Mouse (Mus musculus) adrenal gland, adult 8-10 months (tissue): ENCODE results near the gene Pgghg. TPM values are rescaled to one million over a fixed set of nuclear protein-coding genes. Genes with fewer than 3 reads are reported as not detected.
A peak's percentile ranks its signal among the peaks of the same experiment; 100 is the strongest.

Experiments
- DNase-seq: peaks from one replicate; pipeline ENCODE4 v3.0.0; 2022
- total RNA-seq, 4 experiments: library from RNA; stranded (reverse); gene quantifications; 2 replicates each; pipeline ENCODE4 v1.2.4; 2022

Pgghg gene
- total RNA-seq, 4 experiments from 2014 or later = 37.1 to 69.0 (median 52.9) TPM

GRCm38 (mm10) chr7:140923070-140923775 is 18.0 kb upstream of the Pgghg start:
- no peak for DNase-seq

- no peak for DNase-seq
These were observed 14.0 kb upstream of the Pgghg start for GRCm38 (mm10) chr7:140927181-140927580.

- no peak for DNase-seq
These were observed 2.8 kb upstream of the Pgghg start for GRCm38 (mm10) chr7:140938436-140938835.

- no peak for DNase-seq
These were observed 2.3 kb upstream of the Pgghg start for GRCm38 (mm10) chr7:140938896-140939295.

GRCm38 (mm10) chr7:140939669-140940171 is 1.5 kb upstream of the Pgghg start:
- no peak for DNase-seq

GRCm38 (mm10) chr7:140942341-140942740 is 1.1 kb downstream of the Pgghg start:
- no peak for DNase-seq

- no peak for DNase-seq
These were observed 1.6 kb downstream of the Pgghg start for GRCm38 (mm10) chr7:140942811-140943210.

GRCm38 (mm10) chr7:140943356-140943755 is 2.2 kb downstream of the Pgghg start:
- no peak for DNase-seq

- DNase-seq = no peak
These were observed 3.0 kb downstream of the Pgghg start for GRCm38 (mm10) chr7:140944236-140944635.

GRCm38 (mm10) chr7:140945247-140945646 is 4.1 kb downstream of the Pgghg start:
- no peak for DNase-seq

- no peak for DNase-seq
These were observed 5.1 kb downstream of the Pgghg start for GRCm38 (mm10) chr7:140946311-140946710.

- no peak for DNase-seq
These were observed 5.8 kb downstream of the Pgghg start for GRCm38 (mm10) chr7:140946980-140947379.

GRCm38 (mm10) chr7:140948161-140948560 is 7.0 kb downstream of the Pgghg start:
- DNase-seq = peak; percentile 82

- DNase-seq = no peak
These were observed 8.1 kb downstream of the Pgghg start for GRCm38 (mm10) chr7:140949255-140949654.

- no peak for DNase-seq
These were observed 8.8 kb downstream of the Pgghg start, which contains the start of gene Ifitm5 for GRCm38 (mm10) chr7:140949824-140950530. Gene Ifitm5 (minus strand): TSS chr7:140950291.

- no peak for DNase-seq
These were observed 9.9 kb downstream of the Pgghg start for GRCm38 (mm10) chr7:140951051-140951450.

- no peak for DNase-seq
These were observed 10.6 kb downstream of the Pgghg start for GRCm38 (mm10) chr7:140951765-140952164.

GRCm38 (mm10) chr7:140952441-140952840 is 11.2 kb downstream of the Pgghg start:
- no peak for DNase-seq

GRCm38 (mm10) chr7:140953133-140953532 is 11.9 kb downstream of the Pgghg start:
- DNase-seq = no peak

GRCm38 (mm10) chr7:140953800-140954732 is 12.9 kb downstream of the Pgghg start:
- no peak for DNase-seq

GRCm38 (mm10) chr7:140954733-140955071 is 13.5 kb downstream of the Pgghg start:
- no peak for DNase-seq

GRCm38 (mm10) chr7:140955342-140955741 is 14.2 kb downstream of the Pgghg start:
- no peak for DNase-seq
